Mouse (Mus musculus): ENCODE results near the gene Tex14. TPM values are rescaled to one million over a fixed set of nuclear protein-coding genes. Genes with fewer than 3 reads are reported as not detected.

The Tex14 gene
- polyA plus RNA-seq, 1 experiment from 2014 or later = 0.60 TPM

- Histone ChIP-seq H3K9ac (ENCODE audit: low read length) (peak overlapping the region; percentile 88), H3K4me3 (ENCODE audit: low read depth, low read length) (peak overlapping the region; percentile 73), H3K36me3 (ENCODE audit: control insufficient read depth, insufficient read depth, low read length) (no peaks in the 10 kb centered on the region), H3K27me3 (ENCODE audit: control insufficient read depth, insufficient read depth, low read length) (no peaks in the 10 kb centered on the region), H3K4me1 (ENCODE audit: control insufficient read depth, insufficient read depth, low read length) (peaks cover 21% of the 10 kb centered on the region), H3K9me3 (ENCODE audit: control insufficient read depth, low read length) (no peaks in the 10 kb centered on the region), H3K27ac (replicated peaks; ENCODE audit: low read depth, low read length) (peak overlapping the region; percentile 81), H3K4me2 (ENCODE audit: low read depth, severe bottlenecking) (peak overlapping the region; percentile 75)
- WGBS = 3% methylated on average over 25 of the region's 25 CpGs
- ATAC-seq (ENCODE audit: insufficient number of reproducible peaks, low FRiP score, low TSS enrichment, low read depth) = no peak
- peak; percentile 64 for DNase-seq (ENCODE audit: low spot score)
Observed at GRCm38 (mm10) chr11:87590841-87591525, 186.1 kb downstream of the Tex14 start.

- no peaks in the 10 kb centered on the region for H3K36me3 ChIP-seq (ENCODE audit: control insufficient read depth, insufficient read depth, low read length)
- peak within 1 kb of the TSS; percentile 88 for H3K9ac ChIP-seq (ENCODE audit: low read length)
- H3K27ac ChIP-seq (replicated peaks; ENCODE audit: low read depth, low read length) = peak within 1 kb of the TSS; percentile 83
- H3K4me2 ChIP-seq (ENCODE audit: low read depth, severe bottlenecking) = peak within 1 kb of the TSS; percentile 80
- WGBS = 0% methylated on average over 61 of the region's 61 CpGs
- H3K4me1 ChIP-seq (ENCODE audit: control insufficient read depth, insufficient read depth, low read length) = peaks cover 27% of the 10 kb centered on the region
- no peaks in the 10 kb centered on the region for H3K27me3 ChIP-seq (ENCODE audit: control insufficient read depth, insufficient read depth, low read length)
- ATAC-seq (ENCODE audit: insufficient number of reproducible peaks, low FRiP score, low TSS enrichment, low read depth) (peak; percentile 99), DNase-seq (ENCODE audit: low spot score) (peak; percentile 99)
- H3K9me3 ChIP-seq (ENCODE audit: control insufficient read depth, low read length) = no peaks in the 10 kb centered on the region
- peak within 1 kb of the TSS; percentile 73 for H3K4me3 ChIP-seq (ENCODE audit: low read depth, low read length)
Observed at GRCm38 (mm10) chr11:87591526-87592353, 186.9 kb downstream of the Tex14 start, which contains the start of gene Mtmr4. Mtmr4 (plus strand) TSS chr11:87592162.

DNA sequence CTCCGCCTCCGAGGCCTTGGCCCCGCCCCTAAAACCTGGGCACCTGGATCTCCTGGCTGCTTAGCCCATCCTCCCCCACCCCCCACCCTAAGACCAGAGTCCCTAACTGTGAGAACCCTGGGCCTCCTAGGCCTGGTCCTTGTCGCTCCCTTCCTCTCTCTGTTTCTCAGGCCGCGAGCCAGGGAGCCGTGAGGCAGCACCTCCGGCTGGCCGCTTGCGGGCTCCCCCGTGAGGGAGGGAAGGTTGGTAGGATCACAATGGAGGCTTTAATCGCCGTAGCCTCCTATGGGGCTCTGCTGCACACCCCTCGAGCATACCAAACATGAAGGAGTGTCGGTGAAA lies 187.5 kb downstream of the Tex14 start:
- no peaks in the 10 kb centered on the region for H3K9me3 ChIP-seq (ENCODE audit: control insufficient read depth, low read length)
- H3K36me3 ChIP-seq (ENCODE audit: control insufficient read depth, insufficient read depth, low read length) = peaks cover 3% of the 10 kb centered on the region; the same call in 1 of the 2 replicates
- ATAC-seq (ENCODE audit: insufficient number of reproducible peaks, low FRiP score, low TSS enrichment, low read depth) (no peak; the same call in 1 of the 2 replicates), DNase-seq (ENCODE audit: low spot score) (no peak)
- no peaks in the 10 kb centered on the region for H3K27me3 ChIP-seq (ENCODE audit: control insufficient read depth, insufficient read depth, low read length)
- H3K9ac ChIP-seq (ENCODE audit: low read length) = peak overlapping the region; percentile 83
- peak overlapping the region; percentile 83 for H3K27ac ChIP-seq (replicated peaks; ENCODE audit: low read depth, low read length)
- peak overlapping the region; percentile 80 for H3K4me2 ChIP-seq (ENCODE audit: low read depth, severe bottlenecking)
- 0% methylated on average over 15 of the region's 15 CpGs for WGBS
- peaks cover 28% of the 10 kb centered on the region for H3K4me1 ChIP-seq (ENCODE audit: control insufficient read depth, insufficient read depth, low read length)
- peak overlapping the region; percentile 73 for H3K4me3 ChIP-seq (ENCODE audit: low read depth, low read length)

GRCm38 (mm10) chr11:87592713-87593598 lies 188.1 kb downstream of the Tex14 start:
- 48% methylated on average over 13 of the region's 13 CpGs for WGBS
- Histone ChIP-seq H3K9ac (ENCODE audit: low read length) (peak overlapping the region; percentile 83), H3K9me3 (ENCODE audit: control insufficient read depth, low read length) (no peaks in the 10 kb centered on the region), H3K27ac (replicated peaks; ENCODE audit: low read depth, low read length) (no peak overlapping the region; the same call in 1 of the 2 replicates), H3K27me3 (ENCODE audit: control insufficient read depth, insufficient read depth, low read length) (no peaks in the 10 kb centered on the region), H3K4me3 (ENCODE audit: low read depth, low read length) (peak overlapping the region; percentile 73), H3K36me3 (ENCODE audit: control insufficient read depth, insufficient read depth, low read length) (peaks cover 8% of the 10 kb centered on the region; the same call in 1 of the 2 replicates), H3K4me2 (ENCODE audit: low read depth, severe bottlenecking) (peak overlapping the region; percentile 80), H3K4me1 (ENCODE audit: control insufficient read depth, insufficient read depth, low read length) (peaks cover 28% of the 10 kb centered on the region)
- no peak for DNase-seq (ENCODE audit: low spot score)
- ATAC-seq (ENCODE audit: insufficient number of reproducible peaks, low FRiP score, low TSS enrichment, low read depth) = no peak

- DNase-seq (ENCODE audit: low spot score) (peak; percentile 92), ATAC-seq (ENCODE audit: insufficient number of reproducible peaks, low FRiP score, low TSS enrichment, low read depth) (peak; percentile 56; the same call in 1 of the 2 replicates)
- Histone ChIP-seq H3K27ac (replicated peaks; ENCODE audit: low read depth, low read length) (peak overlapping the region; percentile 40; the same call in 1 of the 2 replicates), H3K27me3 (ENCODE audit: control insufficient read depth, insufficient read depth, low read length) (no peaks in the 10 kb centered on the region), H3K4me1 (ENCODE audit: control insufficient read depth, insufficient read depth, low read length) (peaks cover 25% of the 10 kb centered on the region), H3K9me3 (ENCODE audit: control insufficient read depth, low read length) (no peaks in the 10 kb centered on the region), H3K9ac (ENCODE audit: low read length) (peak overlapping the region; percentile 91), H3K4me2 (ENCODE audit: low read depth, severe bottlenecking) (peak overlapping the region; percentile 90), H3K4me3 (ENCODE audit: low read depth, low read length) (peak overlapping the region; percentile 81), H3K36me3 (ENCODE audit: control insufficient read depth, insufficient read depth, low read length) (peaks cover 20% of the 10 kb centered on the region)
- WGBS = 2% methylated on average over 32 of the region's 37 CpGs
Observed at GRCm38 (mm10) chr11:87595327-87595841, 190.5 kb downstream of the Tex14 start.

DNA sequence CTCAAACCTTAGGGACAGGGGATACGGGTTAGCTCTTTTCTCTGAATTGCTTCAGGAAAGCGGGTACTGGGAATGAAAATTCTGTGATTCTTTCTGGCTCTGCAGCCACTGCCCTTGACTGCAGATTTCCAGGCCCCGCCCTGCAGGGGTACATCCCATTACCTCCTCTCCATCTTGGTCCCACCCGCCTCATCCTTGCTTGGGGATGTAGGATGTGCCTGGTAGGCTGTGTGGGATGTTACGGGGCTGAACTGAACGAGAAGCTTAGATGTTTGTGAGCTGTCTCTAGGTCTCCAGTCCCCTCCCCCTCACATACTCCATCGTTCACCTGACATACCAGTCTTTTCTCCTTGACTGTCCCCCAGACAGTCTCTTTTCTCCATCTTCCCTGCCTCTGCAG lies 191.1 kb downstream of the Tex14 start:
- Histone ChIP-seq H3K9me3 (ENCODE audit: control insufficient read depth, low read length) (no peaks in the 10 kb centered on the region), H3K9ac (ENCODE audit: low read length) (peak overlapping the region; percentile 91), H3K27ac (replicated peaks; ENCODE audit: low read depth, low read length) (peak overlapping the region; percentile 40; the same call in 1 of the 2 replicates), H3K36me3 (ENCODE audit: control insufficient read depth, insufficient read depth, low read length) (peaks cover 22% of the 10 kb centered on the region), H3K27me3 (ENCODE audit: control insufficient read depth, insufficient read depth, low read length) (no peaks in the 10 kb centered on the region), H3K4me3 (ENCODE audit: low read depth, low read length) (peak overlapping the region; percentile 81), H3K4me1 (ENCODE audit: control insufficient read depth, insufficient read depth, low read length) (peaks cover 20% of the 10 kb centered on the region), H3K4me2 (ENCODE audit: low read depth, severe bottlenecking) (peak overlapping the region; percentile 90)
- 10% methylated on average over 7 of the region's 7 CpGs for WGBS
- ATAC-seq (ENCODE audit: insufficient number of reproducible peaks, low FRiP score, low TSS enrichment, low read depth) = no peak
- no peak for DNase-seq (ENCODE audit: low spot score)

- Histone ChIP-seq H3K36me3 (ENCODE audit: control insufficient read depth, insufficient read depth, low read length) (peaks cover 22% of the 10 kb centered on the region), H3K4me3 (ENCODE audit: low read depth, low read length) (peak overlapping the region; percentile 81), H3K27ac (replicated peaks; ENCODE audit: low read depth, low read length) (no peak overlapping the region), H3K27me3 (ENCODE audit: control insufficient read depth, insufficient read depth, low read length) (no peaks in the 10 kb centered on the region), H3K4me2 (ENCODE audit: low read depth, severe bottlenecking) (peak overlapping the region; percentile 90), H3K9me3 (ENCODE audit: control insufficient read depth, low read length) (no peaks in the 10 kb centered on the region), H3K9ac (ENCODE audit: low read length) (peak overlapping the region; percentile 91), H3K4me1 (ENCODE audit: control insufficient read depth, insufficient read depth, low read length) (peaks cover 20% of the 10 kb centered on the region)
- 40% methylated on average over 2 of the region's 2 CpGs for whole genome bisulfite sequencing
- ATAC-seq (ENCODE audit: insufficient number of reproducible peaks, low FRiP score, low TSS enrichment, low read depth) = no peak
- no peak for DNase-seq (ENCODE audit: low spot score)
Observed at GRCm38 (mm10) chr11:87596492-87596891, 191.6 kb downstream of the Tex14 start.
